Mouse (Mus musculus): ENCODE measurements around the gene Gm20708.

GRCm38 (mm10) chr11:117783683-117784309 lies 25.7 kb upstream of the Gm20708 start:
- TF ChIP-seq CTCF (IDR thresholded peaks at IDR 0.05; ENCODE audit: control insufficient read depth, insufficient read depth, low read length) (no peak), POLR2A (IDR thresholded peaks at IDR 0.05; ENCODE audit: borderline replicate concordance, control insufficient read depth, low read depth, low read length) (no peak)

Measured in bone marrow, adult 2 months (tissue).